Comparison of ENCODE assay signal across 21 mouse cellular contexts in the genomic region with DNA sequence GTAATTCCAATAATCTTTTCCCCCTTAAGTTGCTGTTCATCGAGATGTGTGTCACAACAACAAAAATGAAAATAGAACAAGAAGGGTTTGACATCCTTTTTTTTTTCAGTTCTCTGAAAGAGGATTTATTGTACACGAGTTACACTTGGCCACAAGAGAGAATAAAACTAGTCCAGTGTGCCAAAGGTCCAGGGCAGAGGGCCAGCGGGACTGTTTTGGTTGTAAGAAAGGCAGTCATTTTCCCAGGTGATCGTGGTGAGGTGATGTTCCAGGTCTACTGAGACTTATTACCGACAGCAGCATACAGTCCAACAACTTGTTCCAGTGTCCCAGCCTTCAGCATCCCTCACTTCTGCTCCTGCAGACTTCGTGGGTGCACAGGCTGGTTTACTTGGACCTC. TPM values are rescaled to one million over a fixed set of nuclear protein-coding genes. Genes with fewer than 3 reads are reported as not detected.
DNase-seq lines count a peak whose midpoint lies in the region; ATAC-seq and TF ChIP-seq lines count a peak whose summit lies in the region.
"Had no signal": no experiment of that assay in that cellular context is flagged by ENCODE, and none has a peak within 500 bp of the region (broad histone marks: within the 10 kb centered on the region; RNA-seq: fewer than 3 reads in every experiment).

No protein-coding gene starts in this region.

- no peak for TF ChIP-seq CTCF in CH12.LX (conservative IDR thresholded peaks at IDR 0.05 in 1 of 2, IDR thresholded peaks at IDR 0.05 in 1 of 2; ENCODE audit: low read depth in 2 of 2, low read length in 2 of 2)

- H3K4me3 ChIP-seq in kidney, embryonic 15.5 days (replicated peaks): no peak overlapping the region
- no peak overlapping the region for H3K4me3 ChIP-seq in CH12.LX (replicated peaks in 1 of 3; ENCODE audit: low read depth in 2 of 3, low read length in 2 of 3, poor library complexity in 1 of 3)
- H3K4me3 ChIP-seq: embryonic facial prominence, embryonic 10.5 days; embryonic facial prominence, embryonic 12.5 days; forebrain, embryonic 13.5 days; forebrain, embryonic 15.5 days had no signal

- TF ChIP-seq EP300 in CH12.LX (IDR thresholded peaks at IDR 0.05; ENCODE audit: low read length): no peak

- peaks cover 4% of the 10 kb centered on the region for H3K4me1 ChIP-seq in kidney, embryonic 15.5 days
- peaks cover 0 to 2% of the 10 kb centered on the region in 2 experiments; a peak in 2 of 4 replicates for H3K4me1 ChIP-seq in CH12.LX (ENCODE audit: control insufficient read depth in 1 of 2, insufficient read depth in 2 of 2)

- no peak for TF ChIP-seq RAD21 in CH12.LX (IDR thresholded peaks at IDR 0.05; ENCODE audit: low read depth, low read length)

- ATAC-seq in kidney, embryonic 15.5 days (replicated peaks; ENCODE audit: low FRiP score): no peak
- ATAC-seq: CD4-positive, CD25-positive, alpha-beta regulatory T cell, adult 4 months; forebrain, embryonic 13.5 days; forebrain, embryonic 15.5 days; forebrain, postnatal 0 days had no signal

- in situ Hi-C loops in CH12.LX (cut with MboI; ENCODE audit: low pct_ligation_motif_present, low pct_unique_long_range_greater_than_20kb, low sequenced_read_pairs): no loop called here

- 60% methylated on average over 6 of the region's 6 CpGs for WGBS in kidney, embryonic 15.5 days

- TF ChIP-seq POLR2A in CH12.LX (IDR thresholded peaks at IDR 0.05; ENCODE audit: low read depth, low read length): no peak

- H3K36me3 ChIP-seq in kidney, embryonic 15.5 days: no peaks in the 10 kb centered on the region
- H3K36me3 ChIP-seq in CH12.LX (replicated peaks in 1 of 2; ENCODE audit: control insufficient read depth in 1 of 2, insufficient read depth in 1 of 2, low read length in 1 of 2): no peaks in the 10 kb centered on the region
- H3K36me3 ChIP-seq: embryonic facial prominence, embryonic 10.5 days; embryonic facial prominence, embryonic 12.5 days; forebrain, embryonic 15.5 days had no signal

- H3K27ac ChIP-seq in kidney, embryonic 15.5 days: no peak overlapping the region
- H3K27ac ChIP-seq in CH12.LX (ENCODE audit: insufficient read depth, low read depth): no peak overlapping the region
- H3K27ac ChIP-seq: embryonic facial prominence, embryonic 10.5 days; embryonic facial prominence, embryonic 12.5 days; forebrain, embryonic 13.5 days; forebrain, embryonic 15.5 days had no signal

- dilution Hi-C loops in CH12.LX (cut with MboI; ENCODE audit: extremely low pct_ligation_motif_present, extremely low pct_unique_long_range_greater_than_20kb, low sequenced_read_pairs): no loop called here

- peak; percentile 56 for DNase-seq in adrenal gland, postnatal 10 days
- DNase-seq in adrenal gland, adult 18-20 months (ENCODE audit: low spot score in 2 of 2): no peak
- DNase-seq in kidney, adult 18-20 months: peak; percentile 19
- peak; percentile 13 for DNase-seq in kidney, adult 9 months
- no peak for DNase-seq in kidney, adult 11 months
- DNase-seq in CH12.LX (ENCODE audit: extremely low read depth): no peak
- DNase-seq in left cerebral cortex, postnatal 25 days (ENCODE audit: low spot score in 2 of 2): no peak
- DNase-seq: adrenal gland, adult 2 months; B cell, adult 2 months; cerebellum, adult 11-12 months; cerebellum, adult 2 months; cerebellum, adult 9-10 months; cerebellum, postnatal 10 days; cerebellum, postnatal 25 days; forebrain, postnatal 0 days had no signal

- H3K27me3 ChIP-seq in kidney, embryonic 15.5 days: no peaks in the 10 kb centered on the region
- H3K27me3 ChIP-seq in CH12.LX (replicated peaks): peaks cover 7% of the 10 kb centered on the region
- H3K27me3 ChIP-seq: embryonic facial prominence, embryonic 12.5 days; forebrain, embryonic 13.5 days; forebrain, embryonic 15.5 days had no signal

- H3K9me3 ChIP-seq in kidney, embryonic 15.5 days (replicated peaks): no peaks in the 10 kb centered on the region
- H3K9me3 ChIP-seq in CH12.LX (replicated peaks; ENCODE audit: low read length): no peaks in the 10 kb centered on the region
- H3K9me3 ChIP-seq: embryonic facial prominence, embryonic 10.5 days; embryonic facial prominence, embryonic 12.5 days; forebrain, embryonic 13.5 days; forebrain, embryonic 15.5 days had no signal

- peaks cover 8% of the 10 kb centered on the region for H3K79me2 ChIP-seq in CH12.LX (replicated peaks; ENCODE audit: control insufficient read depth, extremely low read depth, insufficient read depth, poor library complexity, severe bottlenecking)

- H3K4me2 ChIP-seq in kidney, embryonic 15.5 days: no peak overlapping the region
- peak overlapping the region; percentile 29; the same call in 1 of the 2 replicates for H3K4me2 ChIP-seq in CH12.LX (ENCODE audit: insufficient read depth, low read depth, poor library complexity, severe bottlenecking)
- H3K4me2 ChIP-seq: embryonic facial prominence, embryonic 12.5 days; forebrain, embryonic 13.5 days; forebrain, embryonic 15.5 days had no signal

- no peak overlapping the region for H3K9ac ChIP-seq in kidney, embryonic 15.5 days
- no peak overlapping the region for H3K9ac ChIP-seq in CH12.LX (ENCODE audit: insufficient read depth, low read depth)
- H3K9ac ChIP-seq: embryonic facial prominence, embryonic 12.5 days; forebrain, embryonic 13.5 days; forebrain, embryonic 15.5 days; forebrain, postnatal 0 days had no signal

- intact Hi-C loops in left cerebral cortex, postnatal 25 days (cut with DNase I): no loop called here

TF ChIP-seq in CH12.LX, 34 proteins besides CTCF, POLR2A, EP300 and RAD21:
- TF ChIP-seq BHLHE40 (IDR thresholded peaks at IDR 0.05; ENCODE audit: low read depth, low read length) (no peak), ZNF384 (IDR thresholded peaks at IDR 0.05; ENCODE audit: low read depth, low read length) (no peak), ETS1 (conservative IDR thresholded peaks at IDR 0.05; ENCODE audit: low read depth, low read length) (no peak)

RNA-seq across cellular contexts. Expression of a gene that starts 3.8 kb away (rescaled TPM):
- total RNA-seq in adrenal gland, postnatal 10 days (2021): 10 to 100 TPM; 11.2 to 13.9 TPM
- total RNA-seq in adrenal gland, adult 18-20 months (2021): 10 to 100 TPM; 11.3 to 11.6 TPM
- 4.6 and 5.0 TPM in 2 replicates for polyA plus RNA-seq in kidney, embryonic 15.5 days (2015; fragmentation: Nextera tagmentation; extraction: Ambion mirVana)
- 4.6 and 5.4 TPM in 2 replicates for total RNA-seq in CH12.LX (2012; rRNA removed)
- total RNA-seq in CH12.LX (2014; rRNA removed): 9.9 and 11.0 TPM in 2 replicates
- polyA plus RNA-seq in CH12.LX (2012; ENCODE audit: insufficient read length, low read depth): 11.2 and 12.3 TPM in 2 replicates
- total RNA-seq in left cerebral cortex, postnatal 25 days (2021): 10 to 100 TPM; 26.5 to 27.8 TPM

RNA-seq across cellular contexts. Expression of a gene that starts 18.2 kb away (rescaled TPM):
- total RNA-seq in adrenal gland, postnatal 10 days (2021): 10 to 100 TPM; 30.8 to 34.6 TPM
- total RNA-seq in adrenal gland, adult 18-20 months (2021): 10 to 100 TPM; 30.9 to 34.2 TPM
- polyA plus RNA-seq in kidney, embryonic 15.5 days (2015; fragmentation: Nextera tagmentation; extraction: Ambion mirVana): 43.8 and 46.4 TPM in 2 replicates
- 37.1 and 45.2 TPM in 2 replicates for total RNA-seq in CH12.LX (2012; rRNA removed)
- 44.0 and 45.3 TPM in 2 replicates for total RNA-seq in CH12.LX (2014; rRNA removed)
- polyA plus RNA-seq in CH12.LX (2012; ENCODE audit: insufficient read length, low read depth): 51.6 and 64.1 TPM in 2 replicates
- total RNA-seq in left cerebral cortex, postnatal 25 days (2021): 10 to 100 TPM; 31.4 to 35.2 TPM

Comparison
In these comparisons a context has a peak if more than half of its experiments do, and no peak if none do; other contexts are left out.
1. DNase-seq: peak in adrenal gland, postnatal 10 days (single experiment), kidney, adult 18-20 months (single experiment) and kidney, adult 9 months (single experiment); none in adrenal gland, adult 18-20 months (0 of 2), kidney, adult 11 months (single experiment), CH12.LX (single experiment) and left cerebral cortex, postnatal 25 days (0 of 2).